Mouse (Mus musculus) macrophage (primary cell): ENCODE results near the gene Col10a1. TPM values are rescaled to one million over a fixed set of nuclear protein-coding genes. Genes with fewer than 3 reads are reported as not detected.

ENCODE experiments used
- polyA plus RNA-seq: library from polyadenylated mRNA; stranded (reverse); fragments of 250-400 nt; gene quantifications from 3 replicates; pipeline ENCODE4 v1.2.4, GENCODE M21; 2018; ENCODE audit warnings: inconsistent platforms

The Col10a1 gene
- polyA plus RNA-seq, 1 experiment from 2014 or later = not detected

Other genes starting within 250 kb of the Col10a1 start
- gene Dse, start 182.3 kb upstream of the Col10a1 start, polyA plus RNA-seq = 52.7 to 100 TPM (median 77.5 TPM) in 3 replicates
- gene Tspyl1, start 107.8 kb upstream of the Col10a1 start, polyA plus RNA-seq = 38.3 to 64.8 TPM (median 43.1 TPM) in 3 replicates
- gene Tspyl4, start 92.5 kb upstream of the Col10a1 start, polyA plus RNA-seq = 5.7 to 7.8 TPM (median 7.4 TPM) in 3 replicates
- 10.5 to 17.0 TPM (median 12.2 TPM) in 3 replicates for gene Nt5dc1, start 28.6 kb downstream of the Col10a1 start, polyA plus RNA-seq
- gene Frk, start 93.4 kb downstream of the Col10a1 start, polyA plus RNA-seq = 0.12 to 0.24 TPM (median 0.14 TPM) in 3 replicates